Mouse (Mus musculus): ENCODE measurements at regions not wholly inside any gene's neighbourhood (a gene's known extent, or its start where the extent isn't known, plus 50 kb on each side); places are given as distances from the start of the nearest gene placed in this dataset.

DNA sequence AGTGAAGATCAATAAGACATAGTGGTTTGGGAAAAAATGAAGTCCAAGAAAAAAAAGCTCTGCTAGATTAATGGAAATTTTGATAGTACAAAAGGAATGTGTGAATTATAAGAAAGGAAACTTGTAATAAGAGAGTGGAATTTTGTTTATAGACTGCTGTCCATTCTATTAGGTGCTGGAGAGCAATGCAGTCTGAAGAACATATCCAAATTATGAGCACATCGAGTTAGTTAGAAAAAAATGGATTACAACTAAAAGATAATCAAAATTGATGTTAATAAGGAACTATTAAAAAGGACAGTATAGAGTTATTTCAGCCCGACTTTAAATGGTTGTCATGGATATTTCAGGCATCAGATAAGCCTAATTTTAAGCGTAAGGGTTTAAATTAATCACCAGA is 98.2 kb upstream of the Nox4 start:
- 73% methylated on average over 3 of the region's 3 CpGs for WGBS
- no peak for ATAC-seq (ENCODE audit: low FRiP score, low TSS enrichment)
- Histone ChIP-seq H3K4me1 (ENCODE audit: control insufficient read depth, insufficient read depth, low read length) (no peaks in the 10 kb centered on the region), H3K4me3 (ENCODE audit: low read length) (no peak overlapping the region), H3K9me3 (ENCODE audit: control insufficient read depth, low read length) (no peaks in the 10 kb centered on the region), H3K27ac (ENCODE audit: low read depth, low read length) (no peak overlapping the region), H3K36me3 (ENCODE audit: control insufficient read depth, insufficient read depth, low read length) (no peaks in the 10 kb centered on the region), H3K27me3 (ENCODE audit: control insufficient read depth, insufficient read depth, low read length) (no peaks in the 10 kb centered on the region), H3K4me2 (replicated peaks; ENCODE audit: low read depth, low read length) (no peak overlapping the region), H3K9ac (ENCODE audit: low read depth, low read length) (no peak overlapping the region)

DNA sequence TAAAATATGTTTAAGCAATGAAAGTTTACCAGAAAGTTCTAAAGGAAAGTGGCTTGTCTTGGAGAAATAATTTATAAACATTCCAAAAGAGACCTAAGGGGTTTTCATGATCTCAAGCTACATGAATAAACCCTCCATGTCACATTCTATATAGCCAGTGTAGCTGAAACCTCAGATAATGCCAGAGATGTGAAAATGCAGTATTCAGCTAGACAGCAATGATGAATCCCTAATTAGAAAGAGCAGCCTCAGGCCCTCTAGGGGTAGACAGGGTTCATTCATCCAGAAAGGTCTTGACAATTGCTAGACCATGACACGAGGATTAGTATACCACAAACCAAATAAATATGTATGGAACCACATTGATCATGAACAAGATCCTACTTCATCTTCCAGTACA is 97.2 kb upstream of the Nox4 start:
- Histone ChIP-seq H3K4me3 (ENCODE audit: low read length) (no peak overlapping the region), H3K27ac (ENCODE audit: low read depth, low read length) (no peak overlapping the region), H3K27me3 (ENCODE audit: control insufficient read depth, insufficient read depth, low read length) (no peaks in the 10 kb centered on the region), H3K9ac (ENCODE audit: low read depth, low read length) (no peak overlapping the region), H3K9me3 (ENCODE audit: control insufficient read depth, low read length) (no peaks in the 10 kb centered on the region), H3K36me3 (ENCODE audit: control insufficient read depth, insufficient read depth, low read length) (no peaks in the 10 kb centered on the region), H3K4me1 (ENCODE audit: control insufficient read depth, insufficient read depth, low read length) (no peaks in the 10 kb centered on the region), H3K4me2 (replicated peaks; ENCODE audit: low read depth, low read length) (no peak overlapping the region)
- 64% methylated on average over 1 of the region's 1 CpGs for WGBS
- no peak for ATAC-seq (ENCODE audit: low FRiP score, low TSS enrichment)

GRCm38 (mm10) chr7:87150991-87151390 is 94.9 kb upstream of the Nox4 start:
- no peak for ATAC-seq (ENCODE audit: low FRiP score, low TSS enrichment)
- H3K4me2 ChIP-seq (replicated peaks; ENCODE audit: low read depth, low read length): no peak overlapping the region
- H3K27me3 ChIP-seq (ENCODE audit: control insufficient read depth, insufficient read depth, low read length): no peaks in the 10 kb centered on the region

GRCm38 (mm10) chr7:87186443-87187153 is 59.3 kb upstream of the Nox4 start:
- Histone ChIP-seq H3K4me3 (ENCODE audit: low read length) (no peak overlapping the region), H3K4me1 (ENCODE audit: control insufficient read depth, insufficient read depth, low read length) (no peaks in the 10 kb centered on the region), H3K27me3 (ENCODE audit: control insufficient read depth, insufficient read depth, low read length) (no peaks in the 10 kb centered on the region), H3K36me3 (ENCODE audit: control insufficient read depth, insufficient read depth, low read length) (no peaks in the 10 kb centered on the region), H3K27ac (ENCODE audit: low read depth, low read length) (no peak overlapping the region), H3K4me2 (replicated peaks; ENCODE audit: low read depth, low read length) (no peak overlapping the region), H3K9ac (ENCODE audit: low read depth, low read length) (no peak overlapping the region), H3K9me3 (ENCODE audit: control insufficient read depth, low read length) (no peaks in the 10 kb centered on the region)
- ATAC-seq (ENCODE audit: low FRiP score, low TSS enrichment): no peak
- WGBS: 70% methylated on average over 2 of the region's 2 CpGs

More at GRCm38 (mm10) chr7:87150991-87151390, 94.9 kb upstream of the Nox4 start:
- no peak overlapping the region for H3K4me3 ChIP-seq (ENCODE audit: low read length)
- no peaks in the 10 kb centered on the region for H3K4me1 ChIP-seq (ENCODE audit: control insufficient read depth, insufficient read depth, low read length)
- H3K27ac ChIP-seq (ENCODE audit: low read depth, low read length): no peak overlapping the region
- H3K9ac ChIP-seq (ENCODE audit: low read depth, low read length): no peak overlapping the region
- no peaks in the 10 kb centered on the region for H3K36me3 ChIP-seq (ENCODE audit: control insufficient read depth, insufficient read depth, low read length)
- H3K9me3 ChIP-seq (ENCODE audit: control insufficient read depth, low read length): no peaks in the 10 kb centered on the region

DNA sequence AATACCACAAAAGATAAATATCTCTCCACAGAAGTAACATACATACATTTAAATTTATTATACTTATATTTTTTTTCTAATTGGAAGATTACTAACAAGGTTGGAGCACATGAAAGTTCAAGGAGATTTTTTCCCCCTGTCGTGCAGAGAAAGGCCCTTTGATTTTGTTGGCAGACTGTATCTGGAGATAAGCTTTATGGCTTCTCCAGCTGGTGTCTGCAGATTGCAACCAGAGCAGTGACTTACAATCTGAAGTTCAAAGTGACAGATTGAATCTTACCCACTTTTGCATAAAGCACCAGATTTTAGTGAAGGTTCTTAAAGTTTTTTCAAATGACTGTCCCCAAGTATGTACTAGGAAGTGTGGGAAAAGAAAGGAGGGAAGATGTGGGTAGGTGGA is 50.2 kb upstream of the Nox4 start:
- H3K9me3 ChIP-seq (ENCODE audit: control insufficient read depth, low read length): no peaks in the 10 kb centered on the region
- H3K4me3 ChIP-seq (ENCODE audit: low read length): no peak overlapping the region
- no peaks in the 10 kb centered on the region for H3K4me1 ChIP-seq (ENCODE audit: control insufficient read depth, insufficient read depth, low read length)
- no peak for ATAC-seq (ENCODE audit: low FRiP score, low TSS enrichment)
- no peak overlapping the region for H3K9ac ChIP-seq (ENCODE audit: low read depth, low read length)
- no peak overlapping the region for H3K27ac ChIP-seq (ENCODE audit: low read depth, low read length)
- 42% methylated on average over 1 of the region's 1 CpGs for WGBS
- no peaks in the 10 kb centered on the region for H3K27me3 ChIP-seq (ENCODE audit: control insufficient read depth, insufficient read depth, low read length)
- H3K4me2 ChIP-seq (replicated peaks; ENCODE audit: low read depth, low read length): no peak overlapping the region
- H3K36me3 ChIP-seq (ENCODE audit: control insufficient read depth, insufficient read depth, low read length): no peaks in the 10 kb centered on the region

Data from kidney, embryonic 14.5 days (tissue).